Mouse (Mus musculus) stomach, embryonic 16.5 days (tissue): ENCODE results near the gene Galk2. TPM values are rescaled to one million over a fixed set of nuclear protein-coding genes. Genes with fewer than 3 reads are reported as not detected.

Experiments used
- ATAC-seq: fragments of 200-750 bp; cut with Nextera tagmentation; 2 replicates; pipeline ENCODE4 v1.8.0; 2017; ENCODE audit warnings: moderate number of reproducible peaks, moderate TSS enrichment; ENCODE audit not compliant: insufficient read depth, low FRiP score
- H3K27ac ChIP-seq: fragments of 300-500 bp; sonication (generic); 2 replicates; pipeline ENCODE4 v1.5.1; 2014; ENCODE audit warnings: low read length
- H3K27me3 ChIP-seq: fragments of 300-500 bp; sonication (generic); 2 replicates; pipeline ENCODE4 v1.6.1; 2014; ENCODE audit warnings: low read length, control low read depth, mixed read lengths; ENCODE audit not compliant: control insufficient read depth, insufficient read depth
- H3K36me3 ChIP-seq: fragments of 300-500 bp; sonication (generic); 2 replicates; pipeline ENCODE4 v1.6.1; 2014; ENCODE audit warnings: low read length; ENCODE audit not compliant: control insufficient read depth, insufficient read depth
- H3K4me1 ChIP-seq: fragments of 300-500 bp; sonication (generic); 2 replicates; pipeline ENCODE4 v1.6.1; 2014; ENCODE audit warnings: low read length, control low read depth, mixed read lengths; ENCODE audit not compliant: control insufficient read depth, insufficient read depth
- H3K4me2 ChIP-seq: fragments of 300-500 bp; sonication (generic); 2 replicates; pipeline ENCODE4 v1.6.1; 2014; ENCODE audit warnings: low read depth, low read length, mixed read lengths
- H3K4me3 ChIP-seq: fragments of 300-500 bp; sonication (generic); replicated peaks from 2 replicates; pipeline ENCODE4 v1.5.1; 2014; ENCODE audit warnings: mild to moderate bottlenecking, low read length
- H3K9ac ChIP-seq: fragments of 300-500 bp; sonication (generic); 2 replicates; pipeline ENCODE4 v1.6.1; 2014; ENCODE audit warnings: low read length
- H3K9me3 ChIP-seq: fragments of 300-500 bp; sonication (generic); replicated peaks from 2 replicates; pipeline ENCODE4 v1.6.1; 2016; ENCODE audit warnings: low read length, control low read depth; ENCODE audit not compliant: control insufficient read depth
- WGBS: fragments of 180-500 bp; shearing (Covaris S2); extraction: QIAGEN DNeasy Blood & Tissue Kit; methylation state at CpG from one replicate; pipeline ENCODE4 v1.1.7; 2014; 5-methylcytosine and 5-hydroxymethylcytosine counted together
- polyA plus RNA-seq: library from polyadenylated mRNA; unstranded; fragments of >200 nt; fragmentation: Nextera tagmentation; extraction: Ambion mirVana; gene quantifications from 2 replicates; pipeline ENCODE4 v1.2.1, GENCODE M21; 2015

Gene Galk2
- polyA plus RNA-seq, 1 experiment from 2014 or later: 48.1 TPM

- no peak overlapping the region for H3K9ac ChIP-seq
- H3K36me3 ChIP-seq: peaks cover 8% of the 10 kb centered on the region; the same call in 1 of the 2 replicates
- H3K4me2 ChIP-seq: no peak overlapping the region
- WGBS: 89% methylated on average over 2 of the region's 2 CpGs
- H3K9me3 ChIP-seq: no peaks in the 10 kb centered on the region
- no peak overlapping the region for H3K4me3 ChIP-seq
- no peak overlapping the region for H3K27ac ChIP-seq
- H3K27me3 ChIP-seq: no peaks in the 10 kb centered on the region
- ATAC-seq: no peak
- no peaks in the 10 kb centered on the region for H3K4me1 ChIP-seq
These were observed 89.3 kb downstream of the Galk2 start for GRCm38 (mm10) chr2:125948195-125948594.

GRCm38 (mm10) chr2:125968811-125969210, 109.9 kb downstream of the Galk2 start:
- ATAC-seq: no peak

GRCm38 (mm10) chr2:125973207-125973606, 114.3 kb downstream of the Galk2 start:
- Histone ChIP-seq H3K4me2 (no peak overlapping the region), H3K27me3 (no peaks in the 10 kb centered on the region), H3K27ac (no peak overlapping the region), H3K9ac (no peak overlapping the region), H3K4me3 (no peak overlapping the region), H3K36me3 (no peaks in the 10 kb centered on the region), H3K4me1 (peaks cover 7% of the 10 kb centered on the region), H3K9me3 (no peaks in the 10 kb centered on the region)
- 24% methylated on average over 6 of the region's 6 CpGs for WGBS
- peak; percentile 60 for ATAC-seq

More at GRCm38 (mm10) chr2:125968811-125969210, 109.9 kb downstream of the Galk2 start:
- H3K9ac ChIP-seq: no peak overlapping the region
- WGBS: 79% methylated on average over 1 of the region's 1 CpGs
- H3K27ac ChIP-seq: no peak overlapping the region
- peaks cover 4% of the 10 kb centered on the region; the same call in 1 of the 2 replicates for H3K4me1 ChIP-seq
- H3K36me3 ChIP-seq: no peaks in the 10 kb centered on the region
- no peaks in the 10 kb centered on the region for H3K9me3 ChIP-seq
- H3K27me3 ChIP-seq: no peaks in the 10 kb centered on the region
- H3K4me3 ChIP-seq: no peak overlapping the region
- H3K4me2 ChIP-seq: no peak overlapping the region

GRCm38 (mm10) chr2:125975206-125975605, 116.3 kb downstream of the Galk2 start:
- no peak overlapping the region for H3K9ac ChIP-seq
- H3K4me3 ChIP-seq: no peak overlapping the region
- peaks cover 7% of the 10 kb centered on the region for H3K4me1 ChIP-seq
- H3K36me3 ChIP-seq: no peaks in the 10 kb centered on the region
- ATAC-seq: no peak
- no peaks in the 10 kb centered on the region for H3K27me3 ChIP-seq
- no peak overlapping the region for H3K27ac ChIP-seq
- WGBS: 91% methylated on average over 10 of the region's 10 CpGs
- no peak overlapping the region for H3K4me2 ChIP-seq
- no peaks in the 10 kb centered on the region for H3K9me3 ChIP-seq

GRCm38 (mm10) chr2:125975808-125976345, 117.0 kb downstream of the Galk2 start:
- Histone ChIP-seq H3K4me1 (peaks cover 7% of the 10 kb centered on the region), H3K9me3 (no peaks in the 10 kb centered on the region), H3K27ac (no peak overlapping the region), H3K9ac (no peak overlapping the region), H3K27me3 (no peaks in the 10 kb centered on the region), H3K4me2 (no peak overlapping the region), H3K36me3 (no peaks in the 10 kb centered on the region), H3K4me3 (no peak overlapping the region)
- no peak for ATAC-seq
- 58% methylated on average over 5 of the region's 5 CpGs for WGBS

GRCm38 (mm10) chr2:126002291-126002690, 143.4 kb downstream of the Galk2 start:
- no peak for ATAC-seq

GRCm38 (mm10) chr2:126006088-126006487, 147.2 kb downstream of the Galk2 start:
- H3K4me3 ChIP-seq: no peak overlapping the region
- 37% methylated on average over 3 of the region's 3 CpGs for WGBS
- no peaks in the 10 kb centered on the region for H3K36me3 ChIP-seq
- no peaks in the 10 kb centered on the region for H3K27me3 ChIP-seq
- H3K9me3 ChIP-seq: no peaks in the 10 kb centered on the region
- H3K9ac ChIP-seq: no peak overlapping the region
- H3K4me1 ChIP-seq: no peaks in the 10 kb centered on the region
- no peak overlapping the region for H3K27ac ChIP-seq
- H3K4me2 ChIP-seq: no peak overlapping the region
- 0 out of 2 replicates have a peak, but pooled peaks have one; percentile 21 for ATAC-seq

More at GRCm38 (mm10) chr2:126002291-126002690, 143.4 kb downstream of the Galk2 start:
- Histone ChIP-seq H3K36me3 (no peaks in the 10 kb centered on the region), H3K27me3 (no peaks in the 10 kb centered on the region), H3K27ac (no peak overlapping the region), H3K4me2 (no peak overlapping the region), H3K4me3 (no peak overlapping the region), H3K9ac (no peak overlapping the region), H3K4me1 (no peaks in the 10 kb centered on the region), H3K9me3 (no peaks in the 10 kb centered on the region)
- WGBS: 57% methylated on average over 5 of the region's 5 CpGs

GRCm38 (mm10) chr2:126006742-126007141, 147.8 kb downstream of the Galk2 start:
- Histone ChIP-seq H3K27ac (no peak overlapping the region), H3K4me2 (no peak overlapping the region), H3K4me3 (no peak overlapping the region), H3K4me1 (no peaks in the 10 kb centered on the region), H3K27me3 (no peaks in the 10 kb centered on the region), H3K9me3 (no peaks in the 10 kb centered on the region), H3K9ac (no peak overlapping the region), H3K36me3 (no peaks in the 10 kb centered on the region)
- no peak for ATAC-seq
- 82% methylated on average over 2 of the region's 2 CpGs for WGBS

GRCm38 (mm10) chr2:126014989-126015710, 156.2 kb downstream of the Galk2 start:
- no peak overlapping the region for H3K27ac ChIP-seq
- no peaks in the 10 kb centered on the region for H3K9me3 ChIP-seq
- no peak for ATAC-seq
- H3K27me3 ChIP-seq: no peaks in the 10 kb centered on the region
- no peaks in the 10 kb centered on the region for H3K36me3 ChIP-seq
- H3K9ac ChIP-seq: no peak overlapping the region
- H3K4me2 ChIP-seq: no peak overlapping the region
- H3K4me3 ChIP-seq: no peak overlapping the region
- no peaks in the 10 kb centered on the region for H3K4me1 ChIP-seq
- WGBS: 51% methylated on average over 12 of the region's 12 CpGs
